Mouse (Mus musculus): ENCODE data around the gene Afg3l1.

GRCm38 (mm10) chr8:123516596-123516995, 38.9 kb downstream of the Afg3l1 start:
- TF ChIP-seq CTCF (IDR thresholded peaks at IDR 0.05; ENCODE audit: borderline replicate concordance, insufficient read depth, low read depth, low read length) (no peak), POLR2A (IDR thresholded peaks at IDR 0.05; ENCODE audit: borderline replicate concordance, insufficient read depth, low read length) (no peak)

All from cerebellum, adult 2 months (tissue).